35 mouse cellular contexts compared by ENCODE assay signal in genomic region chr15:81964980-81965545, GRCm38 (mm10). TPM values are rescaled to one million over a fixed set of nuclear protein-coding genes. Genes with fewer than 3 reads are reported as not detected.
A peak's percentile ranks its signal among the peaks of the same experiment; 100 is the strongest.
DNase-seq lines count a peak whose midpoint lies in the region; ATAC-seq and TF ChIP-seq lines count a peak whose summit lies in the region.
"Had no signal": no experiment of that assay in that cellular context is flagged by ENCODE, and none has a peak within 500 bp of the region (broad histone marks: within the 10 kb centered on the region; RNA-seq: fewer than 3 reads in every experiment).

No protein-coding gene starts in this region.

- H3K36me3 ChIP-seq in E14TG2a.4 (ENCODE audit: insufficient read depth, low read length), result no peaks in the 10 kb centered on the region
- H3K36me3 ChIP-seq: embryonic facial prominence, embryonic 12.5 days; G1E; heart, embryonic 12.5 days; limb, embryonic 12.5 days; liver, embryonic 15.5 days; midbrain, embryonic 15.5 days had no signal

- DNase-seq in testis, postnatal 14 days (ENCODE audit: low spot score), result peak; percentile 71
- DNase-seq in testis, postnatal 10 days (ENCODE audit: low spot score), result no peak
- DNase-seq in Patski (ENCODE audit: low read depth, low spot score), result peak; percentile 87
- no peak for DNase-seq in urinary bladder, postnatal 4 days (ENCODE audit: low spot score in 2 of 2)
- DNase-seq in lung, postnatal 14 days, result no peak
- no peak for DNase-seq in left cerebral cortex, postnatal 25 days (ENCODE audit: low spot score in 2 of 2)
- DNase-seq: adrenal gland, postnatal 25 days; cerebellum, adult 11-12 months; cerebellum, adult 9-11 months; embryo, embryonic 11 days; gastrocnemius, postnatal 25 days; heart, adult 11 months; kidney, adult 9 months; kidney, postnatal 10 days; layer of hippocampus, adult 9-11 months; lung, embryonic 14.5 days had no signal

- ATAC-seq in Patski, result peak; percentile 52
- ATAC-seq: forebrain, embryonic 14.5 days; intestine, postnatal 0 days; midbrain, embryonic 15.5 days had no signal

- intact Hi-C loops in left cerebral cortex, postnatal 25 days (cut with DNase I), result no loop called here

- H3K9me3 ChIP-seq in E14TG2a.4 (ENCODE audit: low read length), result peaks cover 19% of the 10 kb centered on the region
- H3K9me3 ChIP-seq: embryonic facial prominence, embryonic 12.5 days; G1E; heart, embryonic 12.5 days; limb, embryonic 12.5 days; liver, embryonic 15.5 days; midbrain, embryonic 15.5 days had no signal

- POLR2A ChIA-PET in Patski (lab: Charles Lee), result no interaction called here

- H3K27me3 ChIP-seq in E14TG2a.4 (ENCODE audit: insufficient read depth, low read length), result no peaks in the 10 kb centered on the region
- H3K27me3 ChIP-seq in Patski, result no peaks in the 10 kb centered on the region
- H3K27me3 ChIP-seq: embryonic facial prominence, embryonic 12.5 days; heart, embryonic 12.5 days; limb, embryonic 12.5 days; liver, embryonic 15.5 days; midbrain, embryonic 15.5 days had no signal

- TF ChIP-seq CTCF in E14TG2a.4 (conservative IDR thresholded peaks at IDR 0.05; ENCODE audit: low read length) (no peak), Patski (IDR thresholded peaks at IDR 0.05) (no peak)

- H3K4me3 ChIP-seq in E14TG2a.4 (replicated peaks; ENCODE audit: low read length), result 0 out of 2 replicates have a peak overlapping the region, but pooled peaks have one; percentile 7
- H3K4me3 ChIP-seq: embryonic facial prominence, embryonic 12.5 days; heart, embryonic 12.5 days; limb, embryonic 12.5 days; liver, embryonic 15.5 days; midbrain, embryonic 15.5 days had no signal

- in situ Hi-C loops in Patski (cut with MboI; ENCODE audit: low pct_unique_long_range_greater_than_20kb), result no loop called here

- H3K4me1 ChIP-seq in E14TG2a.4 (replicated peaks; ENCODE audit: low read depth, low read length), result peaks cover 58% of the 10 kb centered on the region
- H3K4me1 ChIP-seq: heart, embryonic 12.5 days; midbrain, embryonic 15.5 days had no signal

- CTCF ChIA-PET in Patski (lab: Charles Lee), result interaction anchor here (1.5 kb wide), 1 partner anchor 10 kb away, joined by 3 read pairs; no protein-coding TSS in a partner anchor

RNA-seq across cellular contexts. Expression of gene Pmm1, which starts 4.3 kb away (rescaled TPM):
- 97.0 TPM for polyA plus RNA-seq in Patski (2021)
- 100 to 1,000 TPM; 203 to 208 TPM for total RNA-seq in left cerebral cortex, postnatal 25 days (2021)

RNA-seq across cellular contexts. Expression of gene 1700029P11Rik, which starts 15.3 kb away (rescaled TPM):
- polyA plus RNA-seq in Patski (2021), result not detected
- not detected for total RNA-seq in left cerebral cortex, postnatal 25 days (2021)
- total RNA-seq: adrenal gland, postnatal 25 days; G1E; gastrocnemius, adult 18-20 months; gastrocnemius, postnatal 25 days; hematopoietic stem cell, adult 5-6 weeks; left cerebral cortex, postnatal 14 days; liver, adult 2 months; megakaryocyte, adult 5-6 weeks had no signal
- polyA plus RNA-seq: embryonic facial prominence, embryonic 12.5 days; forebrain, embryonic 14.5 days; frontal cortex, adult 2 months; G1E; heart, embryonic 12.5 days; heart, postnatal 0 days; hindbrain, embryonic 14.5 days; intestine, postnatal 0 days; limb, embryonic 12.5 days; liver, adult 2 months; liver, embryonic 15.5 days; lung, embryonic 14.5 days; midbrain, embryonic 15.5 days; neural tube, embryonic 14.5 days; urinary bladder, adult 2 months had no signal

RNA-seq across cellular contexts. Expression of gene Xrcc6, which starts 22.6 kb away (rescaled TPM):
- polyA plus RNA-seq in Patski (2021), result 48.0 TPM
- total RNA-seq in left cerebral cortex, postnatal 25 days (2021), result 10 to 100 TPM; 19.5 to 23.7 TPM

RNA-seq across cellular contexts. Expression of gene Csdc2, which starts 28.5 kb away (rescaled TPM):
- polyA plus RNA-seq in Patski (2021), result 24.9 TPM
- total RNA-seq in left cerebral cortex, postnatal 25 days (2021), result 10 to 100 TPM; 96.0 to 98.3 TPM
- total RNA-seq: G1E; hematopoietic stem cell, adult 5-6 weeks; megakaryocyte, adult 5-6 weeks had no signal
- polyA plus RNA-seq: G1E had no signal

RNA-seq across cellular contexts. Expression of gene Polr3h, which starts 39.0 kb away (rescaled TPM):
- polyA plus RNA-seq in Patski (2021), result 154 TPM
- 10 to 100 TPM; 49.8 to 56.5 TPM for total RNA-seq in left cerebral cortex, postnatal 25 days (2021)

Comparison
In these comparisons a context has a peak if more than half of its experiments do, and no peak if none do; other contexts are left out.
1. DNase-seq: peak in testis, postnatal 14 days (single experiment) and Patski (single experiment); none in testis, postnatal 10 days (single experiment), urinary bladder, postnatal 4 days (0 of 2), lung, postnatal 14 days (single experiment) and left cerebral cortex, postnatal 25 days (0 of 2).